Mouse (Mus musculus) neural tube, embryonic 14.5 days (tissue): ENCODE data around the gene Rapgef5. TPM values are rescaled to one million over a fixed set of nuclear protein-coding genes. Genes with fewer than 3 reads are reported as not detected.

ENCODE experiments used
- ATAC-seq: fragments of 200-750 bp; cut with Nextera tagmentation; 2 replicates; pipeline ENCODE4 v1.8.0; 2017; ENCODE audit warnings: low read depth, mild to moderate bottlenecking, moderate TSS enrichment, moderate library complexity
- H3K27ac ChIP-seq: fragments of 300-500 bp; sonication (generic); 2 replicates; pipeline ENCODE4 v1.5.1; 2014; ENCODE audit warnings: low read depth, mild to moderate bottlenecking, control low read depth, low read length, moderate library complexity, mixed read lengths
- H3K27me3 ChIP-seq: fragments of 300-500 bp; sonication (generic); 2 replicates; pipeline ENCODE4 v1.6.1; 2014; ENCODE audit warnings: low read length; ENCODE audit not compliant: control insufficient read depth, insufficient read depth
- H3K36me3 ChIP-seq: fragments of 300-500 bp; sonication (generic); 2 replicates; pipeline ENCODE4 v1.6.1; 2014; ENCODE audit warnings: low read length, mixed read lengths; ENCODE audit not compliant: control insufficient read depth, insufficient read depth
- H3K4me1 ChIP-seq: fragments of 300-500 bp; sonication (generic); 2 replicates; pipeline ENCODE4 v1.6.1; 2014; ENCODE audit warnings: low read length; ENCODE audit not compliant: control insufficient read depth, insufficient read depth
- H3K4me2 ChIP-seq: fragments of 300-500 bp; sonication (generic); 2 replicates; pipeline ENCODE4 v1.6.1; 2014; ENCODE audit warnings: mild to moderate bottlenecking, low read depth, low read length, control low read depth
- H3K4me3 ChIP-seq: fragments of 300-500 bp; sonication (generic); 2 replicates; pipeline ENCODE4 v1.5.1; 2014; ENCODE audit warnings: low read depth, low read length, control low read depth, mixed read lengths
- H3K9ac ChIP-seq: fragments of 300-500 bp; sonication (generic); replicated peaks from 2 replicates; pipeline ENCODE4 v1.6.1; 2014; ENCODE audit warnings: low read depth, mild to moderate bottlenecking, control low read depth, low read length, mixed read lengths
- H3K9me3 ChIP-seq: fragments of 300-500 bp; sonication (generic); 2 replicates; pipeline ENCODE4 v1.6.1; 2016; ENCODE audit warnings: low read length; ENCODE audit not compliant: control insufficient read depth
- WGBS: fragments of 180-500 bp; shearing (Covaris S2); extraction: QIAGEN DNeasy Blood & Tissue Kit; methylation state at CpG from one replicate; pipeline ENCODE4 v1.1.7; 2014; 5-methylcytosine and 5-hydroxymethylcytosine counted together
- polyA plus RNA-seq: library from polyadenylated mRNA; unstranded; fragments of >200 nt; fragmentation: Nextera tagmentation; extraction: Ambion mirVana; gene quantifications from 2 replicates; pipeline ENCODE4 v1.2.1, GENCODE M21; 2014

Gene Rapgef5
- polyA plus RNA-seq, 1 experiment from 2014 or later: 39.4 TPM

GRCm38 (mm10) chr12:117663637-117664036 is 147.4 kb downstream of the Rapgef5 start:
- Histone ChIP-seq H3K4me2 (no peak overlapping the region), H3K9me3 (no peaks in the 10 kb centered on the region), H3K36me3 (no peaks in the 10 kb centered on the region), H3K27ac (no peak overlapping the region), H3K4me1 (no peaks in the 10 kb centered on the region), H3K4me3 (no peak overlapping the region), H3K27me3 (no peaks in the 10 kb centered on the region), H3K9ac (no peak overlapping the region)
- 69% methylated on average over 5 of the region's 5 CpGs for WGBS
- no peak for ATAC-seq

- ATAC-seq: no peak
- H3K27me3 ChIP-seq: no peaks in the 10 kb centered on the region
- H3K4me1 ChIP-seq: no peaks in the 10 kb centered on the region
- no peak overlapping the region for H3K27ac ChIP-seq
- no peak overlapping the region for H3K9ac ChIP-seq
- no peaks in the 10 kb centered on the region for H3K9me3 ChIP-seq
- H3K4me2 ChIP-seq: no peak overlapping the region
- no peak overlapping the region for H3K4me3 ChIP-seq
- no peaks in the 10 kb centered on the region for H3K36me3 ChIP-seq
- WGBS: 66% methylated on average over 5 of the region's 5 CpGs
Measured at GRCm38 (mm10) chr12:117664644-117665043, 148.4 kb downstream of the Rapgef5 start.

GRCm38 (mm10) chr12:117666391-117666790 is 150.1 kb downstream of the Rapgef5 start:
- ATAC-seq: no peak
- Histone ChIP-seq H3K4me3 (no peak overlapping the region), H3K4me2 (no peak overlapping the region), H3K4me1 (no peaks in the 10 kb centered on the region), H3K27ac (no peak overlapping the region), H3K9ac (no peak overlapping the region), H3K9me3 (no peaks in the 10 kb centered on the region), H3K36me3 (no peaks in the 10 kb centered on the region), H3K27me3 (no peaks in the 10 kb centered on the region)
- WGBS: 94% methylated on average over 3 of the region's 3 CpGs

GRCm38 (mm10) chr12:117669610-117670400 is 153.5 kb downstream of the Rapgef5 start:
- Histone ChIP-seq H3K27ac (no peak overlapping the region), H3K9me3 (no peaks in the 10 kb centered on the region), H3K4me3 (no peak overlapping the region), H3K27me3 (no peaks in the 10 kb centered on the region), H3K9ac (no peak overlapping the region), H3K4me1 (no peaks in the 10 kb centered on the region), H3K4me2 (no peak overlapping the region), H3K36me3 (no peaks in the 10 kb centered on the region)
- no peak for ATAC-seq
- WGBS: 79% methylated on average over 10 of the region's 10 CpGs

- no peaks in the 10 kb centered on the region for H3K4me1 ChIP-seq
- no peak overlapping the region for H3K4me2 ChIP-seq
- ATAC-seq: no peak
- H3K27ac ChIP-seq: no peak overlapping the region
- WGBS: 92% methylated on average over 2 of the region's 2 CpGs
- H3K36me3 ChIP-seq: no peaks in the 10 kb centered on the region
- no peaks in the 10 kb centered on the region for H3K27me3 ChIP-seq
- no peak overlapping the region for H3K9ac ChIP-seq
- no peak overlapping the region for H3K4me3 ChIP-seq
- H3K9me3 ChIP-seq: no peaks in the 10 kb centered on the region
Measured at GRCm38 (mm10) chr12:117673188-117673587, 156.9 kb downstream of the Rapgef5 start.

GRCm38 (mm10) chr12:117674511-117674910 is 158.2 kb downstream of the Rapgef5 start:
- H3K9me3 ChIP-seq: no peaks in the 10 kb centered on the region
- no peaks in the 10 kb centered on the region for H3K4me1 ChIP-seq
- no peak overlapping the region for H3K4me2 ChIP-seq
- H3K36me3 ChIP-seq: no peaks in the 10 kb centered on the region
- H3K9ac ChIP-seq: no peak overlapping the region
- no peak overlapping the region for H3K27ac ChIP-seq
- 91% methylated on average over 2 of the region's 2 CpGs for WGBS
- H3K4me3 ChIP-seq: no peak overlapping the region
- no peaks in the 10 kb centered on the region for H3K27me3 ChIP-seq
- ATAC-seq: no peak

- ATAC-seq: no peak
- 85% methylated on average over 4 of the region's 4 CpGs for WGBS
- no peaks in the 10 kb centered on the region for H3K9me3 ChIP-seq
- no peaks in the 10 kb centered on the region for H3K4me1 ChIP-seq
- no peak overlapping the region for H3K4me2 ChIP-seq
- no peaks in the 10 kb centered on the region for H3K36me3 ChIP-seq
- no peak overlapping the region for H3K27ac ChIP-seq
- H3K9ac ChIP-seq: no peak overlapping the region
- H3K4me3 ChIP-seq: no peak overlapping the region
- no peaks in the 10 kb centered on the region for H3K27me3 ChIP-seq
Measured at GRCm38 (mm10) chr12:117676265-117676664, 160.0 kb downstream of the Rapgef5 start.

- Histone ChIP-seq H3K36me3 (no peaks in the 10 kb centered on the region), H3K4me2 (no peak overlapping the region), H3K4me3 (no peak overlapping the region), H3K4me1 (no peaks in the 10 kb centered on the region), H3K27me3 (no peaks in the 10 kb centered on the region), H3K9ac (no peak overlapping the region), H3K27ac (no peak overlapping the region), H3K9me3 (no peaks in the 10 kb centered on the region)
- 74% methylated on average over 3 of the region's 3 CpGs for WGBS
- ATAC-seq: no peak
Measured at GRCm38 (mm10) chr12:117678916-117679315, 162.6 kb downstream of the Rapgef5 start.

- Histone ChIP-seq H3K27me3 (no peaks in the 10 kb centered on the region), H3K4me3 (no peak overlapping the region), H3K9ac (no peak overlapping the region), H3K4me1 (peaks cover 6% of the 10 kb centered on the region; the same call in 1 of the 2 replicates), H3K27ac (no peak overlapping the region), H3K36me3 (no peaks in the 10 kb centered on the region), H3K9me3 (no peaks in the 10 kb centered on the region), H3K4me2 (no peak overlapping the region)
- WGBS: 83% methylated on average over 4 of the region's 4 CpGs
- ATAC-seq: no peak
Measured at GRCm38 (mm10) chr12:117679795-117680194, 163.5 kb downstream of the Rapgef5 start.
